Mouse (Mus musculus): ENCODE data around the gene Shc3. TPM values are rescaled to one million over a fixed set of nuclear protein-coding genes. Genes with fewer than 3 reads are reported as not detected.

Gene Shc3
- polyA plus RNA-seq (2012; ENCODE audit: low replicate concordance), result not detected in 2 replicates

DNA sequence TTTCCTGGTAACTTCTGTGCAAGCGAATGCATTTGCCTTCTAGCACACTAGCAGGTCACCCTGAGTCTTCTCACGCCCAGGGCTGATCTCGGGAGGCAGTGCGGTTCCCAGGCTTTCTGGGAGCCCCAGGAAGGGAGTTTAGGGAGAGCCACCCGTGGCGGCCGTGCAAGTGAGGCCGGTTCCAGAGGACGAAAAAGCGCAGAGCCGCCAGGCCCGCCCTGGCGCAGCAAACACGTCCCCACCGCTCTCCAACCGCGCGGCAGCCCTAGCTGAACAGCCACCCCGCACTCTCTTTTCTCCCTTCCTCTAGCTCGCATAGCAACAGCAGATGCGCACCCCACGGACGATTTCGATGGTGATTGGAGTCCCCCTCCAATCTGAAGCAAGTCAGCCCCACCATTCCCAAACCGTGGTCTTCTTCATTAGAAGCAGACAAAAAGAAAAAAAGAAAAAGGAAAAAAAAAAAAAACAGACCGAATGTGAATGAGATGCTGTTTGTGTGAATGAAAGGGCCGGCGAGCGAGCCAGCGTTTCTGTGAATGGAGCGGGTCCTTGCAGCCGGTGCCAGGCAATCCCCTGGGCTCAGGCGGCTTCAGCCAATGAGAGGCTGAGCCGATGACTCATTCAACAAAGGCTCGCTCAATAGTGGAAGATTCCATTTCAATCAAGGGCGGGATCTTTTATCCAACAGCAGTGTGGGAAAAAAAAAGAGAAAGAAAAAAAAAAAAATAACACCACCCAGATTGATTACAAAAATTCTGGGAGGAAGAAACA lies at the start of gene Shc3:
Gene Shc3 (minus strand): TSS at position 509 of the 774 bp plus-strand sequence.

DNA sequence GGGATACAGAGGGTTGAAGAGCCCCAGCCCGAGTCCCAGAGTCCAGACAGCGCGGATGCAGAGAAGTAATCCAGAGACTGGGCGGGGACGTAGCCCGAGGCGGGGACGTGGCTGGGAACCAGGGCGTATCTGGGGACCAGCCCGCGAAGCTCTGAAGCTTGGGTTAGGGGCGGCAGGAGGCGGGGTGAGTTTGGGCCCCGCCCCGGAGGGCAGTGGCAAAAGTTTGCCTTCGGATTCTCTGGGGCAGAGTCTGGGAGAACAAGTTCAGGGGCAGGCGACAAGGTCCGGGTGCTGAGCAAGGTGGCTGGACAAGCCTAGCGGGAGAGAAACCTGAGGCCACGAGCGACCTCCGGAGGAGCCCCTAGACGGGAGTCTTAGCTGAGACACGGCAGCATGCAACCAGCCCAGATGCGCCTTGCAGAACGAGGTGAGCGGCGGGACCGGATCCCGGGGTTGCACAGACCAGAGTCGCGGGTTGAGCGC lies 160.7 kb downstream of the Shc3 start, which contains the start of gene S1pr3:
Gene S1pr3 (plus strand): TSS at position 121 of the 483 bp plus-strand sequence.

Other genes with a start within 250 kb of the Shc3 start
- 0.80 and 1.5 TPM in 2 replicates for gene S1pr3, start 160.8 kb downstream of the Shc3 start, polyA plus RNA-seq (2012; ENCODE audit: low replicate concordance)
- gene Cks2, start 75.8 kb upstream of the Shc3 start, polyA plus RNA-seq (2012; ENCODE audit: low replicate concordance), result 17.9 and 165 TPM in 2 replicates
- 15.1 and 21.2 TPM in 2 replicates for gene Secisbp2, start 82.3 kb upstream of the Shc3 start, polyA plus RNA-seq (2012; ENCODE audit: low replicate concordance)
- 51.6 and 64.8 TPM in 2 replicates for gene Sema4d, start 224.3 kb upstream of the Shc3 start, polyA plus RNA-seq (2012; ENCODE audit: low replicate concordance)

All from leukemia stem cell, adult 10-12 weeks (primary cell).